Mouse (Mus musculus): ENCODE data around the gene Flrt2. TPM values are rescaled to one million over a fixed set of nuclear protein-coding genes. Genes with fewer than 3 reads are reported as not detected.

Gene Flrt2
- polyA plus RNA-seq, 1 experiment: not detected

DNA sequence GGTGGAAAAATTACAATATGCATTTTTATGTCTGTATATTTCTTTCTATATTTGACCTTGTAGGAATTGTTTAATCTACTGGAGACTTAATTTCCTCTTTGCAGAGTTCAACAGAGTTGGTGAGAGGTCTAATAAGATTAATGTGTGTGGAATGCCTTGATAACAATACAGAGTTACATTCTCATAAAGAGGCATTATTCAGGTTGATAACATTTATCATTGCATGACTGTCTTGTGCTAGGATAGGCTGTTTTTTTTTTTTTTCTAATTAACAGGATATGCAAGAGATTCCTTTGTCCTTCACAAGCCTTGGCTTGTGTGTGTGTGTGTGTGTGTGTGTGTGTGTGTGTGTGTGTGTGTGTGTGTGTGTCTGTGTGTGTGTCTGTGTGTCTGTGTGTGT lies 9.6 kb downstream of the Flrt2 start:
- TF ChIP-seq POLR2A (IDR thresholded peaks at IDR 0.05; ENCODE audit: insufficient read depth, low read depth, low read length) (no peak), CTCF (IDR thresholded peaks at IDR 0.05; ENCODE audit: insufficient read depth, low read depth, low read length) (no peak)

DNA sequence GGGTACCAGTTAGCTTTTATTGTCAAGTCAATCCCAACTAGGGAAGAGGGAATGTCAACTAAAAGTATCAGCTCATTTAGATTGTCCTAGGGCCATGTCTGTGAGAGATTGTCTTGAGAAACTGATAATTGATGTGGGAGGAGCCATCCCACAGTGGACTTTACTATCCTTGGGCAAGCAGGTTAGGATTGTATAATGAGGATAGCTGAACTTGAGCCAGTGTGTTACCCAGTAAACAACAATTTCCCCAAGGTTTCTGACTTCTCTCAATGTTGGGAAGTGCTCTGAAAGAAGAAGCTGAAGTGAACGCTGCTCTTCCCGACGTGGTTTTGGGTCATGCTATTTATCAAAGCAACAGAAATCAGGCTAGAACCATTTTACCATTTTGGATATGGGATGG lies 13.0 kb downstream of the Flrt2 start:
- TF ChIP-seq POLR2A (IDR thresholded peaks at IDR 0.05; ENCODE audit: insufficient read depth, low read depth, low read length) (no peak), CTCF (IDR thresholded peaks at IDR 0.05; ENCODE audit: insufficient read depth, low read depth, low read length) (no peak)
- WGBS: 95% methylated on average over 3 of the region's 3 CpGs
- Histone ChIP-seq H3K4me1 (ENCODE audit: control insufficient read depth, insufficient read depth, low read length) (no peaks in the 10 kb centered on the region), H3K4me3 (ENCODE audit: insufficient read depth, low read depth, low read length) (no peak overlapping the region), H3K27ac (ENCODE audit: insufficient read depth, low read depth, low read length) (no peak overlapping the region)

More for the DNA sequence above, 9.6 kb downstream of the Flrt2 start:
- H3K27ac ChIP-seq (ENCODE audit: insufficient read depth, low read depth, low read length): no peak overlapping the region
- no peaks in the 10 kb centered on the region for H3K4me1 ChIP-seq (ENCODE audit: control insufficient read depth, insufficient read depth, low read length)
- H3K4me3 ChIP-seq (ENCODE audit: insufficient read depth, low read depth, low read length): no peak overlapping the region

DNA sequence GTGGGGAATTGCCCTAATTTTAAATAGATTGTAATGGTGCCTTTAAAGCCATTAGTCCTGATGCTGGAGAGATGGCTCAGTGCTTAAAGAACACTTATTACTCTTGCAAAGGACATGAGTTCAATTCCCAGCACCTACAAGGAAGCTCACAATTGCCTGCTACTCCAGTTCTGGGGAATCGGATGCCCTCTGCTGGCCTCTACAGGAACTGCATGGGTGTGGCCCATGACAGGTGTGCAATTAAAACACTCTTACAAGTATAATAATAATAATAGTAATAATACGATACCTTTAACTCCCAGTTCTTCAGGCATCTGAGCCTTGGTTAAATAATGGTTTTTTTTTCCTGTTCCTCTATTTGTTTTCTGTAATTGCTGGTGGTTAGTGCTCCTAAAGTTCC lies 31.2 kb downstream of the Flrt2 start:
- no peak overlapping the region for H3K4me3 ChIP-seq (ENCODE audit: insufficient read depth, low read depth, low read length)
- TF ChIP-seq CTCF (IDR thresholded peaks at IDR 0.05; ENCODE audit: insufficient read depth, low read depth, low read length): no peak
- no peak for TF ChIP-seq POLR2A (IDR thresholded peaks at IDR 0.05; ENCODE audit: insufficient read depth, low read depth, low read length)
- H3K4me1 ChIP-seq (ENCODE audit: control insufficient read depth, insufficient read depth, low read length): no peaks in the 10 kb centered on the region
- no peak overlapping the region for H3K27ac ChIP-seq (ENCODE audit: insufficient read depth, low read depth, low read length)
- whole genome bisulfite sequencing: 97% methylated on average over 2 of the region's 2 CpGs

DNA sequence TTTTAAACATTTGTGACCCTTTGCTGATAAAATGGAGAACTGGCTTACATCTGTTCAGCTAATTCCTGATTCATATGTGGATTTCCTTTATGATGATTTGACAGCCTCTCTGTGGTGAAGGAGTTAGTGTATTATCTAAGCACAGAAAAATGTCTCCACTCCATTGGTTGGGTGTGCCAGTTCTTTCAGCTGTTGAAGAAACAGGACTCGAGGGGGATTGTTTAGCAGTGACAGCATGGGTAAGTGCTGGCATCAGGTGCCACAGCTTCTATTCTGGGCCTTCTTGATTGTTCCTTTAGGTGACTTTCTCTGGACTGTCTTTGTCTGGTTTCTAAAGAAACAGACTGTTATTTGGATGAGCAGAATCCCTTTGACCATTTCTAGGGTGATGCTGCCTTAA lies 42.0 kb downstream of the Flrt2 start:
- no peak for TF ChIP-seq CTCF (IDR thresholded peaks at IDR 0.05; ENCODE audit: insufficient read depth, low read depth, low read length)
- TF ChIP-seq POLR2A (IDR thresholded peaks at IDR 0.05; ENCODE audit: insufficient read depth, low read depth, low read length): no peak
- Histone ChIP-seq H3K4me1 (ENCODE audit: control insufficient read depth, insufficient read depth, low read length) (no peaks in the 10 kb centered on the region), H3K4me3 (ENCODE audit: insufficient read depth, low read depth, low read length) (no peak overlapping the region), H3K27ac (ENCODE audit: insufficient read depth, low read depth, low read length) (no peak overlapping the region)
- 64% methylated on average over 1 of the region's 1 CpGs for WGBS

DNA sequence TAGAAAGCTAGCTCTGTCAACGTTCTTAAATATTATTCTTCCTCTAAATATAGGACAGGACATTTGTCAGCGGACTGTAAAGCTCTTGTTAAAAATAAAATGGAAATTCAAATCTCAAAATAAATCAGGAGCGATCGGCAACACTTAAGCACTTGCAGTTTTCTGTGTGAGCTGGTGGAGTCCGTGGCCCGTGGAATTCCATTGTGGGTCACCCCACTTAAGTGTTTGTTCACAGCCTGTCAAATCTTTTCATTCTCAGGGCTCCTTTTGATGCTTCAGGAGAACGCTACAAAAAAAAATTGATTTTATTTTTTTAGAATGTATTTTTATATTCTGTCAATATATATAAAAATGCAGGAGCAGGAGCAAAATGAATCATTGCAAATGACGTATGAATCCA lies 45.5 kb downstream of the Flrt2 start:
- Histone ChIP-seq H3K27ac (ENCODE audit: insufficient read depth, low read depth, low read length) (no peak overlapping the region), H3K4me3 (ENCODE audit: insufficient read depth, low read depth, low read length) (no peak overlapping the region), H3K4me1 (ENCODE audit: control insufficient read depth, insufficient read depth, low read length) (peaks cover 2% of the 10 kb centered on the region; the same call in 1 of the 2 replicates)
- TF ChIP-seq CTCF (IDR thresholded peaks at IDR 0.05; ENCODE audit: insufficient read depth, low read depth, low read length) (no peak), POLR2A (IDR thresholded peaks at IDR 0.05; ENCODE audit: insufficient read depth, low read depth, low read length) (no peak)
- WGBS: 63% methylated on average over 8 of the region's 8 CpGs

DNA sequence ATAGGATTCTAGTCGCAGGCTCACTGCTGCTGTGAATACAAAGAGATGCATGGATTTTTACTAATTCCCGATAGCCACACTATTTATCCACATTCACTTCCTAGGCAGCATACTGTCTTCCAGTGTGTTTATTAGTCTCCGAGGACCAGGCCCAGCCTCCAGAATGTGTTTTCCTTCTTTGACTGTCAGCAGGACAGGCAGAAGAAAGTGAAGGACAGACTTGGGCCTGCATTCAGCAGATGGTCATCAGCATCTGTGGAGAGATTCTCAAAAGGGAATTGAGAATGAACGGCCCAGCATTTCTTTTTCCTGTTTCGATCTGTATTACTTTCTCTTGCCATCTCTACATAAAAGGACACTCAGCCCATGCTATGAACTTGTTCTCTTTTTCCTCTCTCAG lies 46.0 kb downstream of the Flrt2 start:
- H3K4me1 ChIP-seq (ENCODE audit: control insufficient read depth, insufficient read depth, low read length): peaks cover 2% of the 10 kb centered on the region; the same call in 1 of the 2 replicates
- TF ChIP-seq CTCF (IDR thresholded peaks at IDR 0.05; ENCODE audit: insufficient read depth, low read depth, low read length) (no peak), POLR2A (IDR thresholded peaks at IDR 0.05; ENCODE audit: insufficient read depth, low read depth, low read length) (no peak)
- H3K4me3 ChIP-seq (ENCODE audit: insufficient read depth, low read depth, low read length): no peak overlapping the region
- no peak overlapping the region for H3K27ac ChIP-seq (ENCODE audit: insufficient read depth, low read depth, low read length)
- WGBS: 73% methylated on average over 5 of the region's 5 CpGs

DNA sequence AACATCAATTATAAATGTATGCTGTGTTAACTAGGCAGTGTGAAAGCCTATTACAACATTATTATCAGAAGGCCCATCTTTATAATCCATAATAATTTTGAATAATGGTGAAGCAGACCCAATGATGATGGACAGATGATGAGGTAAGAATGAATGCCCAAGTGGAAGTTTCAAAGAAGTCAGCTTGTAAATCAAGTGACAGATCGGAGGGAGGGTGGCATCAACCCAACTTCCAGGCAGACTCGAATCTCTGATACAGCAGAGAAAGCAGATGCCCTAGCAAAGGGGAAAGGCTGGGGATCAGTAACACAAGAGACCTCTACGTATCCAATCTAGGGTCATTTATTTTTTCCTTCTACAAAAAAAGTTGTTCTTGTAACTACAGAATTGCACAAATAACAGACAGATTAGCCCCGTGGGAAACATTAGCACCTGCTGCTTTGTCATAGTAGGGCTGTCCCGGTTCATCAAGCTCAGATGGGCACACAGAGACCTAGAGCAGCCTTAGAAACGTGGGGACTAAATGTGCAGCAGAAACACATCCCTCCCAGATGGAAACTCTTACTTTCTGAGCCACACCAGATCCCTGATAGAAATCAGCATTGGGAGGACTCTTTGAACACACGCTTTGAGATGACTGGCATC lies 46.6 kb downstream of the Flrt2 start:
- TF ChIP-seq POLR2A (IDR thresholded peaks at IDR 0.05; ENCODE audit: insufficient read depth, low read depth, low read length) (no peak), CTCF (IDR thresholded peaks at IDR 0.05; ENCODE audit: insufficient read depth, low read depth, low read length) (no peak)
- H3K27ac ChIP-seq (ENCODE audit: insufficient read depth, low read depth, low read length): no peak overlapping the region
- peaks cover 2% of the 10 kb centered on the region; the same call in 1 of the 2 replicates for H3K4me1 ChIP-seq (ENCODE audit: control insufficient read depth, insufficient read depth, low read length)
- H3K4me3 ChIP-seq (ENCODE audit: insufficient read depth, low read depth, low read length): no peak overlapping the region
- WGBS: 67% methylated on average over 7 of the region's 7 CpGs

DNA sequence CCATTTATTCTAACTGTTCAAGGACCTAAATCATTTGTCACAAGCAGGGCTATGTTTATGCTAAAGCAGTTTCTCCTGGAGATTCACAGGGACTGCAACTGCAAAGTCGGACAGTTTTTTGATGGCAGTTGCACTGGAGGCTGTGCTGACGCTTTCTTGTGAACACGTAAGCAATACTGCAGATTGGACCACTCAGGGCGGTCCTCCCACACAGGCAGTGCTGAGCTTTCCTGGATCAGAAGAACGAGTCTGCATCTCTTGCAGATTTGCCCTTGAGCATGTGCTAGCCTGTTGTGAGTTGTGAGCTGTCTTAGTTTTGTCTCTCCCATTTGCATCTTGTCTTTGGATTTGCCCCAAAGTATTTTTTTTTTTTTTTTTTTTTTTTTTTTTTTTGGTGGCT lies 47.7 kb downstream of the Flrt2 start:
- H3K4me3 ChIP-seq (ENCODE audit: insufficient read depth, low read depth, low read length): no peak overlapping the region
- TF ChIP-seq CTCF (IDR thresholded peaks at IDR 0.05; ENCODE audit: insufficient read depth, low read depth, low read length) (no peak), POLR2A (IDR thresholded peaks at IDR 0.05; ENCODE audit: insufficient read depth, low read depth, low read length) (no peak)
- 75% methylated on average over 5 of the region's 5 CpGs for WGBS

DNA sequence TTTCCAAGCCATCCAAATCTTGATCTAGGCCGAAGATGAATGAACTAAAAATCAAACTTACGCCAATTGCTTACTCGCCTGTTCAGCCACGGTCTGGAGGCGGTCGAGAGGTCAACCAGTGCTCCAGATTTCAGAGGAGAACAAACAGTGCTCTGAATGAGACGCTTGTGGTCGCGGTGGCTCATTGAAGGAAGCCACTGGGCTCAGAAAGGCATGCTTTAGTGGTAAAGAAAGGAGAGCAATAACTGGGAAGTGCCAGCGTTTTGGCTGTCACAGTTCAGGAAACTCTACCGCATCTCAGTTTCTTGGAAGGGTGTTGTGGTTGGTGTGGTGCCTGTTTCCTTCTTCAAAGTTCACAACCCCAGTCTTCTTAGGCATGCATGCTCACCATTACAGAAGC lies 49.3 kb downstream of the Flrt2 start:
- 70% methylated on average over 11 of the region's 11 CpGs for WGBS

More for the DNA sequence above, 47.7 kb downstream of the Flrt2 start:
- Histone ChIP-seq H3K4me1 (ENCODE audit: control insufficient read depth, insufficient read depth, low read length) (peaks cover 5% of the 10 kb centered on the region), H3K27ac (ENCODE audit: insufficient read depth, low read depth, low read length) (no peak overlapping the region)

More for the DNA sequence above, 49.3 kb downstream of the Flrt2 start:
- H3K4me1 ChIP-seq (ENCODE audit: control insufficient read depth, insufficient read depth, low read length): peaks cover 5% of the 10 kb centered on the region
- no peak overlapping the region for H3K4me3 ChIP-seq (ENCODE audit: insufficient read depth, low read depth, low read length)
- TF ChIP-seq CTCF (IDR thresholded peaks at IDR 0.05; ENCODE audit: insufficient read depth, low read depth, low read length) (no peak), POLR2A (IDR thresholded peaks at IDR 0.05; ENCODE audit: insufficient read depth, low read depth, low read length) (no peak)
- H3K27ac ChIP-seq (ENCODE audit: insufficient read depth, low read depth, low read length): no peak overlapping the region
